Mouse (Mus musculus): ENCODE results near the gene Zfp93. TPM values are rescaled to one million over a fixed set of nuclear protein-coding genes. Genes with fewer than 3 reads are reported as not detected.

Gene Zfp93
- polyA plus RNA-seq, 1 experiment from 2014 or later = 7.2 TPM

DNA sequence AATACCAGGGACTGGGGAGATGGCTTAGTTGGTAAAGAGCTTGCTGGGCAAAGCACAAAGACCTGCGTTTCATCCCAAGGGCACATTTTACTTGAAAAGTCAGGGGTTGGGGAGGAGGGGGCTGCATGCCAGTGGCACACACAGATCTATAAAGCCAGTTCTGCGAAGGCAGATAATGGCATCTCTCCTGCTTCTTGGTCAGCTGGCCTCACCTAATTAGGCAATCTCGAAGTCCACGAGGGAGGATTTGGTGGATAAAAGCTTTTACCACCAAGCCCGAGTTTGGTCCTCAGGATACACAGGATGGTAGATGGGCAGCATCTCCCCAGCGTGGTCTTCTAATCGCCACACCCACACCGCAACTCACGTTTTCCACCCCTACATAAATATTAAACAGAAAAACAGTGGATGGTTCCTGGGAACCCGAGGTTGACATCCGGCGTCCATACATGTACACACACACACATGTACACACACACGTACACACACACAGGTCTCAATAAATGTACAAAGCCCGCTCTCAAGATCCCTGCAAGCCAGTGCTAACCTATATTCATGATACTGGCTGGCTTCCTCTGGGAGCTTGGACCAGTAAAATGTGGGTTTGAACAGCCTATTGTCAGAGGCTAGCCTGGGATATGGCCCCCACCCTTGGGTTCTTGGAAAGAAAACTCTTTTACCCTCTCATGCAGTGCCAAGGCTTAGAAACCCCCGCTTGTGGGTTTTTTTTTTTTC lies 27.3 kb downstream of the Zfp93 start:
- DNase-seq (ENCODE audit: low spot score) (no peak), ATAC-seq (ENCODE audit: low FRiP score) (no peak)
- WGBS = 94% methylated on average over 15 of the region's 15 CpGs
- H3K4me3 ChIP-seq (ENCODE audit: low read depth, low read length) = no peak overlapping the region; the same call in 1 of the 2 replicates
- H3K27ac ChIP-seq (ENCODE audit: low read depth, low read length) = no peak overlapping the region
- H3K36me3 ChIP-seq (ENCODE audit: control insufficient read depth, insufficient read depth, low read length) = peaks cover 12% of the 10 kb centered on the region
- no peaks in the 10 kb centered on the region for H3K27me3 ChIP-seq (ENCODE audit: control insufficient read depth, insufficient read depth, low read length)
- 0 out of 2 replicates have a peak overlapping the region, but pooled peaks have one; percentile 87 for H3K9ac ChIP-seq (ENCODE audit: low read depth, low read length)
- H3K4me1 ChIP-seq (replicated peaks; ENCODE audit: control insufficient read depth, insufficient read depth, low read length) = 0 out of 2 replicates have a peak, but pooled peaks cover 2% of the 10 kb centered on the region
- no peaks in the 10 kb centered on the region for H3K9me3 ChIP-seq (ENCODE audit: control insufficient read depth, low read length)
- H3K4me2 ChIP-seq (replicated peaks; ENCODE audit: low read depth, low read length) = peak overlapping the region; percentile 79; the same call in 1 of the 2 replicates

GRCm38 (mm10) chr7:24298635-24298972 lies 28.4 kb downstream of the Zfp93 start:
- peak; percentile 46 for ATAC-seq (ENCODE audit: low FRiP score)
- no peak for DNase-seq (ENCODE audit: low spot score)
- under 1% methylated on average over 12 of the region's 12 CpGs for WGBS

GRCm38 (mm10) chr7:24298973-24299708 lies 28.9 kb downstream of the Zfp93 start:
- peak; percentile 88 for DNase-seq (ENCODE audit: low spot score)
- ATAC-seq (ENCODE audit: low FRiP score) = peak; percentile 91
- no peaks in the 10 kb centered on the region for H3K9me3 ChIP-seq (ENCODE audit: control insufficient read depth, low read length)
- H3K36me3 ChIP-seq (ENCODE audit: control insufficient read depth, insufficient read depth, low read length) = peaks cover 13% of the 10 kb centered on the region; the same call in 1 of the 2 replicates
- 0% methylated on average over 42 of the region's 47 CpGs for WGBS
- peak overlapping the region; percentile 87 for H3K9ac ChIP-seq (ENCODE audit: low read depth, low read length)
- H3K27me3 ChIP-seq (ENCODE audit: control insufficient read depth, insufficient read depth, low read length) = no peaks in the 10 kb centered on the region
- peak overlapping the region; percentile 79 for H3K4me3 ChIP-seq (ENCODE audit: low read depth, low read length)
- 0 out of 2 replicates have a peak, but pooled peaks cover 2% of the 10 kb centered on the region for H3K4me1 ChIP-seq (replicated peaks; ENCODE audit: control insufficient read depth, insufficient read depth, low read length)
- peak overlapping the region; percentile 79 for H3K4me2 ChIP-seq (replicated peaks; ENCODE audit: low read depth, low read length)
- H3K27ac ChIP-seq (ENCODE audit: low read depth, low read length) = peak overlapping the region; percentile 91

More at GRCm38 (mm10) chr7:24298635-24298972, 28.4 kb downstream of the Zfp93 start:
- Histone ChIP-seq H3K9ac (ENCODE audit: low read depth, low read length) (peak overlapping the region; percentile 87), H3K4me3 (ENCODE audit: low read depth, low read length) (peak overlapping the region; percentile 79), H3K4me1 (replicated peaks; ENCODE audit: control insufficient read depth, insufficient read depth, low read length) (0 out of 2 replicates have a peak, but pooled peaks cover 2% of the 10 kb centered on the region), H3K4me2 (replicated peaks; ENCODE audit: low read depth, low read length) (peak overlapping the region; percentile 79), H3K36me3 (ENCODE audit: control insufficient read depth, insufficient read depth, low read length) (peaks cover 16% of the 10 kb centered on the region; the same call in 1 of the 2 replicates), H3K9me3 (ENCODE audit: control insufficient read depth, low read length) (no peaks in the 10 kb centered on the region), H3K27ac (ENCODE audit: low read depth, low read length) (peak overlapping the region; percentile 91), H3K27me3 (ENCODE audit: control insufficient read depth, insufficient read depth, low read length) (no peaks in the 10 kb centered on the region)

DNA sequence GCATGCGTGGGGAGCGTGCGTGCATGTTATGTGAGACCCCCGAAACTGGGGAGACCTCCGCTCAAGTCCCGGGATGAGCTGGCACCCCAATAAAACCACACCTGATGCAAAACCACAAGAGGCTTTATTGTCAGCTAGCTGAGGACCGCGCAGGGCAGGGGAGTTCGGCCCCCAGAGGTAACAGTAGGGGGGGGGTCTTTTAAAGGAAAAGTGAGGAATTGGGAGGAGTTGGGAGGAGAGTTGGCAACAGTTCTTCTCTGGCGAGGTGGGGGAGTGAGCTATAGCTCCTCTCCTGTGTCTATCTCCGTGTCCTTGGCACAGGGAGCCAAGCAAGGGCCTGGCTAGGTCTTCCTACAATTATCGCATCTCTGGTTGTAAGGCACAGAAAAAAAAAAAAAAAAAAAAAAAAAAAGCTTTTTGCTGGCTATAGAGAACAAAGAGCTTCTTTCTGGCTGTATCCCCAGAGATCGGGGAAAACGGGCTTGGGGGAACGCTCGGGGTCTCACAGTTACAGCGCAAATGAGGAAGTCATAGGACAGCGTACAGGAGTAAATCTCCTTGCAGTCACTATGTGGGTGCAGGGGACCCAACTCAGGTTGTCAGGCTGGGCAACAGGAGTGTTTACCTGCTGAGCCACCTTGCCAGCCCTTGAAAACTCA lies 29.7 kb downstream of the Zfp93 start:
- DNase-seq (ENCODE audit: low spot score) (peak; percentile 51), ATAC-seq (ENCODE audit: low FRiP score) (peak; percentile 43)
- under 1% methylated on average over 18 of the region's 18 CpGs for WGBS
- H3K27ac ChIP-seq (ENCODE audit: low read depth, low read length) = peak overlapping the region; percentile 91; the same call in 1 of the 2 replicates
- H3K4me1 ChIP-seq (replicated peaks; ENCODE audit: control insufficient read depth, insufficient read depth, low read length) = 0 out of 2 replicates have a peak, but pooled peaks cover 2% of the 10 kb centered on the region
- no peaks in the 10 kb centered on the region for H3K9me3 ChIP-seq (ENCODE audit: control insufficient read depth, low read length)
- no peaks in the 10 kb centered on the region for H3K27me3 ChIP-seq (ENCODE audit: control insufficient read depth, insufficient read depth, low read length)
- H3K4me2 ChIP-seq (replicated peaks; ENCODE audit: low read depth, low read length) = peak overlapping the region; percentile 79
- peaks cover 13% of the 10 kb centered on the region; the same call in 1 of the 2 replicates for H3K36me3 ChIP-seq (ENCODE audit: control insufficient read depth, insufficient read depth, low read length)
- H3K9ac ChIP-seq (ENCODE audit: low read depth, low read length) = peak overlapping the region; percentile 59
- peak overlapping the region; percentile 79 for H3K4me3 ChIP-seq (ENCODE audit: low read depth, low read length)

GRCm38 (mm10) chr7:24300771-24301282 lies 30.6 kb downstream of the Zfp93 start, which contains the start of gene Zfp61:
Gene Zfp61, minus strand, starts transcription at chr7:24301232.
- Histone ChIP-seq H3K27me3 (ENCODE audit: control insufficient read depth, insufficient read depth, low read length) (no peaks in the 10 kb centered on the region), H3K4me3 (ENCODE audit: low read depth, low read length) (peak within 1 kb of the TSS; percentile 79), H3K9me3 (ENCODE audit: control insufficient read depth, low read length) (no peaks in the 10 kb centered on the region), H3K4me1 (replicated peaks; ENCODE audit: control insufficient read depth, insufficient read depth, low read length) (0 out of 2 replicates have a peak, but pooled peaks cover 2% of the 10 kb centered on the region), H3K4me2 (replicated peaks; ENCODE audit: low read depth, low read length) (peak within 1 kb of the TSS; percentile 79), H3K27ac (ENCODE audit: low read depth, low read length) (no peak within 1 kb of the TSS), H3K9ac (ENCODE audit: low read depth, low read length) (peak within 1 kb of the TSS; percentile 59), H3K36me3 (ENCODE audit: control insufficient read depth, insufficient read depth, low read length) (peaks cover 8% of the 10 kb centered on the region; the same call in 1 of the 2 replicates)
- WGBS = 2% methylated on average over 13 of the region's 13 CpGs
- DNase-seq (ENCODE audit: low spot score) = peak; percentile 83
- ATAC-seq (ENCODE audit: low FRiP score) = peak; percentile 69

GRCm38 (mm10) chr7:24315726-24316566 lies 45.7 kb downstream of the Zfp93 start:
- ATAC-seq (ENCODE audit: low FRiP score) (0 out of 2 replicates have a peak, but pooled peaks have one; percentile 8), DNase-seq (ENCODE audit: low spot score) (no peak)
- 32% methylated on average over 27 of the region's 29 CpGs for WGBS
- Histone ChIP-seq H3K4me2 (replicated peaks; ENCODE audit: low read depth, low read length) (peak overlapping the region; percentile 80), H3K4me1 (replicated peaks; ENCODE audit: control insufficient read depth, insufficient read depth, low read length) (no peaks in the 10 kb centered on the region), H3K4me3 (ENCODE audit: low read depth, low read length) (peak overlapping the region; percentile 53), H3K9me3 (ENCODE audit: control insufficient read depth, low read length) (no peaks in the 10 kb centered on the region), H3K27ac (ENCODE audit: low read depth, low read length) (no peak overlapping the region), H3K9ac (ENCODE audit: low read depth, low read length) (peak overlapping the region; percentile 77), H3K27me3 (ENCODE audit: control insufficient read depth, insufficient read depth, low read length) (no peaks in the 10 kb centered on the region), H3K36me3 (ENCODE audit: control insufficient read depth, insufficient read depth, low read length) (no peaks in the 10 kb centered on the region)

DNA sequence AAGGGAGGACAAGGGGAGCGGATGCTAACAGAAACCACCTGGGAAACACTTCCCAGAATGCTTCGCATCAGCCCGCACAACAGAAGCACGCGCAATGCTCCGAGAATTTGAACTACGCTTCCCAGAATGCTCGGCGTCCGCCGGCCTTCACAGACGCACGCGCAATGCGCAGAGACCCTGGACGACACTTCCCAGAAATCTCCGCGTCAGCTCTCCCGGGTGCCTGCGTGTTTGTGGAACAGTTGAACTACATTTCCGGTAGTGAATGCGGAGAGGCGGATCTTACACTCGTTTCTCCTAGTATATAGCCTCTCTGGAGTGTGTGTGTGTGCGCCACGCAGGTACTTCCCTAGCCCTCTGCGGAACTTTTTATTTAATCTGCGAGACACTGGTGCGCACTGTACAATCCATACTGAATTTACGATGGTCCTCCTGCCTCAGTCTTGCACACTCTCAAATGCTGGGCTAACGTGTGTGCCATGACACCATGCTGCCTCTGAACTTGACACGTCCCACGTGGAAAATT lies 46.4 kb downstream of the Zfp93 start, which contains the start of gene Zfp94:
Gene Zfp94, minus strand, starts transcription at position 100 of the 526 bp plus-strand sequence.
- peak within 1 kb of the TSS; percentile 53 for H3K4me3 ChIP-seq (ENCODE audit: low read depth, low read length)
- no peaks in the 10 kb centered on the region for H3K9me3 ChIP-seq (ENCODE audit: control insufficient read depth, low read length)
- ATAC-seq (ENCODE audit: low FRiP score) (peak; percentile 96), DNase-seq (ENCODE audit: low spot score) (peak; percentile 96)
- no peaks in the 10 kb centered on the region for H3K27me3 ChIP-seq (ENCODE audit: control insufficient read depth, insufficient read depth, low read length)
- peak within 1 kb of the TSS; percentile 80 for H3K4me2 ChIP-seq (replicated peaks; ENCODE audit: low read depth, low read length)
- peak within 1 kb of the TSS; percentile 77 for H3K9ac ChIP-seq (ENCODE audit: low read depth, low read length)
- H3K36me3 ChIP-seq (ENCODE audit: control insufficient read depth, insufficient read depth, low read length) = no peaks in the 10 kb centered on the region
- WGBS = 1% methylated on average over 33 of the region's 33 CpGs
- H3K4me1 ChIP-seq (replicated peaks; ENCODE audit: control insufficient read depth, insufficient read depth, low read length) = no peaks in the 10 kb centered on the region
- H3K27ac ChIP-seq (ENCODE audit: low read depth, low read length) = peak within 1 kb of the TSS; percentile 58

Measured in hindbrain, embryonic 11.5 days (tissue).